Mouse (Mus musculus) T-helper 2 cell (primary cell): ENCODE measurements around the gene Peli3.
"Not testable (repeated sequence)": the region's sequence is repeated elsewhere in the genome, so short reads cannot be mapped to it uniquely, and the experiment has no call there.

ENCODE experiments used
- in situ Hi-C: fragments of 300-600 bp; cut with MboI, MseI; formaldehyde crosslinking; loops from one replicate; pipeline ENCODE4 v1.15.1; 2025; ENCODE audit warnings: high pct_unique_total_duplicates

Peli3 gene

DNA sequence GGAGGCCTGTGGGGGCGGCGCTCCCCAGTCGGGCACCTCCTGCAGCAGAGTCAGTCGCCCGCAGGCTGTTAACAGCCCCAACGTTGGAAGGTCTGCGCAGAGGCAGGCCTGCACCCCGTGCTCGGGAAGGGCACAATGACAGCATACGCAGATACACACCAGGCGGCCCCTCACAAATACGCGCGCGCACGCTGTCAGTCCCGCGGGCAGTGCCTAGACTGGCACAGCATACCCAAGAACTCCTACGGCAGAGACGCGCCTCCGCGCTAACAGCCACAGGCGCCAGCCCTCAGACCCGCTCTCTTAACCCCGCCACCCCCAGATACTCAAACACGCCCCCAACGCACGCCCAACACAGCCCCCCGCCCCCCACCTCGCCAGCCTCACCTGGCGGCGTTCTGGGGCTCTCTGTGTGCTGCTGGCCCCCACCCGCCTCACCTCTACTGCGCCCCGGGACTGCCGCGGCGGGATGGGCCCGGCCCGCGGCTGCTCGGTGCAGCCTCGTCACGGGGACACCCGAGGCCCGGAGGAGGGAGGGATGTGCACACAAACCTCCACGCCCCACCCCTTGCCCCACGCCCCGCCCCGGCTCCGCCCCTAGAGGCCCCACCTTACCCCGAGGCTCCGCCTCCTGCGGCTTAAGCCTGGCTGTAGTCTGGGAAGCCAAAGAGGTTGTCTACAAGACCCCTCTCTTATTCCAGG is at the start of gene Peli3:
Gene Peli3 (minus strand): TSS at position 577 of the 702 bp plus-strand sequence.
- in situ Hi-C loops, result loop anchor here (5.0 kb wide), 1 partner anchor 35 kb away; the partner anchor contains the start of gene Bbs1

DNA sequence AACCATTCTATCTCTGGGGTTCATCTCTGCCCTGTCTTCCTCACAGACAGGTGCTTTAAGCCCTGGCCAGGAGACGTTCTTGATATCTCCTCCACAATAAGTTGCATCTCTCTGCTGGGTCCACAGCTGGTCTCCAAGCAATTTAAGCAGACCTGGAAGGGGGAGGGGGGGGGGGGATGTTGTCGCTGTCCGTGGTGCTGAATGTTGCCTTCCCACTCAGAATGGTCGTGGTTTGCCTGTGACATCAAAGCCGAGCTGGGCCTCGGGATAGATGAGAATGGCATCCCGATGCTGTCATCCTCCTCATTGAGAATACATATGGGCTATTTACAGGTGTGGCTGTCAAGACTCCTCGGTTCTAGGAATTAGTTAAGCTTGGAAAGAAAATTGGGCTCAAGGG is 49.4 kb upstream of the Peli3 start:
- in situ Hi-C loops, result no loop called here

DNA sequence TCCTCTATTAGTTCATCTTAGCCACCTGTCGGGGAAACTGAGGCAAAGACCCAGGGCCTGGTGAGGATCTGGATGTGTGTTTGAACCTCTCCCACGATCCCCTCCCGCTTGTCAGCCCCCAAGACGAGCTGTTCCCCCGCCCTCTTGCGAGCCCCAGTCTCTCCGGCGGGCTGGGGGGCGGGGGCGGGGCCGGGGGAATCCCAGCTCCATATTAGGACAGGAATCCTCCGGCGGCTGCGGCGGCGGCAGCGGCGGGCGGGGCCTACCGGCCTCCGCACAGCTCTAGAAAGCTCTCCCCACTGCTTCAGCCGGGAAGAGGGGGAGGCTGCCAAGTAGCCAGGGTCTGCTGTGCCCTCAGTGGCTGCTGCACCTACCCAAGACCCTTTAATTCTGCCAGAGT is 47.8 kb upstream of the Peli3 start:
- in situ Hi-C loops, result no loop called here

DNA sequence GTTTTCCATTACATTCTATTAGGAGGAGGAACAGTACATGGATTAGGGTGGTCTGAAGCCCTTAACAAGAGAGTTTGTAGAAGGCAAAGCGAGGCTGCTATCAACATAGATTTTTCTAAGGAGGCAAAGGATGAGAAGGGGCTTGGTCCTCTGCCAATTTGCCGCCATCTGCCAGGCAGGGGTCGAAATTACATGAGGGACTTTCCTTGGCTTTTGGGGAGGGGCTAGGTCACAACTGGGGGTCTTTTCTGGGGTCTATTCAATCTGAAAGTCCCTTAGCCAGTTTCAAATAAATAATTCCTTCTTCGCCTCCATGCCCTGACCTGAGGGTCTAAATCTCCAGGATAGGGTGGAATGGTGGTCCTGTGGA is 47.3 kb upstream of the Peli3 start, which contains the start of gene Npas4:
Gene Npas4 (minus strand): TSS at position 61 of the 370 bp plus-strand sequence.
- in situ Hi-C loops, result no loop called here

DNA sequence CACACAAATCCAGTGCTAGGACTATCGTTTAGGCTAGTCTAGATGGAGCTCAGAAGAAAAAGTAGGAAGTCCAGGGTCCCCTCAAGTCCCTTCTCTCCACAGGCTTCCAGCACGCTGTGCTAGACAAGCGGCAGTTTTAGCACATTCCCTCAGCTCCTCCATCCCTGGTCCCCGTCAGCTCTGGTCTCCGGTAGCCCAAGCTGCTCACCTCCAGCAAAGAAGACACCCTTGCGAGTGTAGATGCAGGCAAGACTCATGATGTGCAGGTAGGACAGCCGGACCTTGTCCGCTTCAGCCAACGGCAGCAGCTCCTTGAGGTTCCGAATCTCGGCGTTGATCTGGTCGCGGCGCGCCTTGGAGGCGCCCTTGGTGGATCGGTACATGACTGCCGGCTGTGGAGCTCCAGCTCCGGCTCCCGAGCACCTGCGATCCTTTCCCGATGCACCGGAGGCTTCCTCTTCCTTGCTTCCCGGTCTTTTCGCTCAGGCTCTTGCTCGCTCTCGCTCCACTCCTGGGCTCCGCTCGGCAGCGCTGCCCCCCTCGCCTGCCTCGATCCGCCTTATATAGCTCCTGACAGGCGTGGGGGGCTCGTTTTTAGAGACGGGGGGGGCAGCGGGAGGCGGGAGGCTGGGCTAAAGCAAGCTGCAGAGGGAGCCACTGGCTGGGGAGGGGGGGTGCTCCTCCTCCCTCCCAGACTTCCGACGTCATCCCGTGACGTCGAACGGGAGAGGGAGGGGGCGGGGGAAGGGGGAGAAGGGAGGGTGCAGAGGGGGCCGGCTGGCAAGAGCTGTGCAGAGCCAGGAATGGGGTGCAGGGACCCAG is 46.7 kb upstream of the Peli3 start:
- in situ Hi-C loops, result no loop called here

DNA sequence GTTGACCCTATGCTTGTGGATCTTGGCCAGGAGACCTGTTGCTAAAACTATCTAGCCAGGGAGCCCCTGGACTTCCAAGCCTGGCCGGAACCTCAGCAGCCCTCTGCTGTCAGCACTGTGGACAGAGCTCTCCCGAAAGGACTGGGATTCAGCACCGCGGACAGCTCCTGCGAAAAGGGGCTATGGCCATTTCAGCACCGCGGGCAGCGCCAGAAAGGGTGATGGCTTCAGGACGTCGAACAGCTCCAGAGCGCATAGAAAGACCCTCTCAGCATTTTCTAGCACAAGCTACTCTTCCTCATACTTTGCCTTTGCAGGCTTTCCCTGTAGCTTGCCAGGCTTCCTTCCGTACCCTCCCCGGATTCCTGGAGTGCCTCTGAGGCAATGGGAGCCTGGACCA is 46.1 kb upstream of the Peli3 start:
- in situ Hi-C loops, result no loop called here

DNA sequence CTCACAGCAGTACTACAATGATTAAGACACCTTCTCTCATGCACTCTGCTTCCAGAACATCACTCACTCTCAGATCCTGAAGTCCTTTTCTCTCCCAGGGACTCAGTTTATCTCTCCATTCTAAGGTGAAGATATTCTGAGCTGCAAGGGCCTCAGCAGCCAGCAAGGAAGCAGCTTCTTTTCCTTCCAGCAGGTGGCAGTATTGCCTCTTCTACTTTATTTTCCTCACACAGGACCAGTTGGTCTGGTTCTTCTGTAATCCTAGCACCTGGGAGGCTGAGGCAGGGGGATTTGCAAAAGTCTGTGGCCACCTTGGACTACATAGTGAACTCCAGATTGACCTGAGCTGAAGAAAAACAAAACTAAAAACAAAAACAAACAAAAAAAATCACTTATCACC is 38.8 kb upstream of the Peli3 start:
- in situ Hi-C loops, result no loop called here

DNA sequence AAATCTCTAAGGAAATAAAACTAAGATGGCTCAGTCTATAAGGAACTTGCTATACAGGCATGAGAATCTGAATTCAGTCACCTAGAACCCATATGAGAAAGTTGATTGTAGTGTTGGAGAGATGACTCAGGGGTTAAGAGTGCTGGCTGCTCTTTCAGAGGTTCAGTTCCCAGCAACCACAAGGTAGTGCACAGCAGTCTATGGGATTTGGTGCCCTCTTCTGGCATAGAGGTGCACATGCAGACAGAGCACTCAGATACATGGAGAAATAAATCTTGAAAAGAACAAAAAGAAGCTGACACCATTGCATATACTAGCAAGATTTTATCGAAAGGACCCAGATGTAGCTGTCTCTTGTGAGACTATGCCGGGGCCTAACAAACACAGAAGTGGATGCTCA is 25.3 kb upstream of the Peli3 start:
- in situ Hi-C loops, result loop anchor here (5.0 kb wide), 1 partner anchor 321 kb away; no protein-coding TSS in a partner anchor

DNA sequence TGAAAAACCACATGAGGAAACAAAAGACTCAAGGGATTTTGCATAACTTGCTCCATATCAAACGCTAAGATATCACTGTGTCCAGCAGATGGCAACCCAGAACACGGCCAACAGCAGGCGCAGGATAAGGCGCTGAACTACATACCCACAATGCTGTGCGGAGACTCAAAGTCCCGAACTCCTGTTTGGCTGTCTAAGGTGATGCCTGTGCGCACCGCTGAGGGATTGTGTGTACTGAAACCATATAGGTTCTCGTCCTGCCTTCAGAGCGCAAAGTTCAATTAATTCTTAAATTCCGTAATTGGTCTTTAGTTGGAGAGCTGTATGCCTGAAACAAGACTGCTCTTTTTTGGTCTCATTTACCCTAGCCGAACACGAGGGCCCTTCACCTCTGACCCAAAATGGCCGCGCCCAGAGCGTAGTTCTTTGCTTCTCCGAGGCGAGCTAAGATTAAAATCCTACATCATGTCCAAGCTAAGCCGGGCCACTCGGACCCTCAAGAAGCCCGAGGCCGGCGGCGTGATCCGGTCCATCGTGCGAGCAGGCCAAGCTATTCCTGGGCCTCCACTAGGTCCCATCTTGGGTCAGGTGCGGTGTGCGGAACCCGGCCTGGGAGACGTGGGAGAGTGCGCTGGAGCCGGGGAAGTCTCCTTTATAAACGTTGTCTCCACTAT is 19.1 kb upstream of the Peli3 start, which contains the start of gene Mrpl11:
Gene Mrpl11 (plus strand): TSS at position 220 of the 674 bp plus-strand sequence.
- in situ Hi-C loops, result no loop called here

DNA sequence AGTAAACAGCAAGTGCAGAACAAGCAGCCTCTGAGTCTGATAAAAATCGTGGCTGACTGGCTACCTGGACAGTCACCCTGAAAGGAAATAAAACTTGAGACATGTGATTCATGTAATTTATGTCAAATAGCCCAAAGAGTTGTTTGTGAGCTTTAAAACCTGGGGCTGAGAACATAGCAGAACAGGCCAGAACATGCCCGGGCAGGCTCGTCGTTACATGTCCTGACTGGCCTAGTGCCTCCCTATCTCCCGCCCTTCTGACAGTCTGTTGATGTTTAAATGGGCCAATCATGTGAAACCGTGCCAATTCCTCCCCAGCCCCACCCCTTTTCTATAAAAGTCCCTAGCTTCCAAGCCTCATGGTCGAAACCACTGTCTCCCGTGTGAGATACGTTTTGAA is 5.7 kb upstream of the Peli3 start:
- in situ Hi-C loops, result not testable (repeated sequence)

DNA sequence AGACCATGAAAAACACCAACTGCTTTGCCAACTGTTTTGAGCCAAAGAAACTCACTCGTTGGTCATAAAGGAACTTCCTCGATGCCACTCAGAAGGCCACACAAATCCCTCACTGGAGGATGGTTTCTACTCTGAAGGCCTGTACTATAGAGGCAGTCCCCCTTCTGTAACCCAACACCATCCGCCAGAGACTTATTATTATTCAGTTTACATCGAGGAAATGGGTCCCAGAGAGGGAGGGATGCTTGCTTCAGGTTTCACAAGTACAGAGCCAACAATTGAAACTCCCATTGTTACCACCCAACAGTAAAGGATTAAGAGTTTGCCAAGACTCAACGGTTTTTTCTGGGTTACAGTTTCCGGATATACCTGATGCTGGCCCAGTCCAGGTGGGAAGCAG is 2.6 kb upstream of the Peli3 start:
- in situ Hi-C loops, result no loop called here

DNA sequence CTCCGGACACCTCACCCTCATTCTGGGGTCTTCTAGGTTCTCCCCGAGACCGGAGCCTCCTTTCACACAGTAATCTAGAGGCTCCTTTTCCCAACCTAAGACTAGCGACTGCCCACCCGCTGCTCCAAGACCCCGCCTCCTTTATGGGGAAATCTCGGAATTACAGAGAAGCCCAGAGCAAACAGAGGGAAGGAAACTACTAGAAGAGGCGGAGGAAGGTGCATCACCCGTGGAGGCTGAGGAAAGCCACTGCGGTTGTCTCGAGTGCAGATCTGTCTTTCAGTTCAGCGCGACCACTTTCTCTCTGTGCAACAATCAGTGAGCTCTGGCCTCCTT is 294 bp upstream of the Peli3 start:
- in situ Hi-C loops, result loop anchor here (5.0 kb wide), 1 partner anchor 36 kb away; the partner anchor contains the start of gene Bbs1

DNA sequence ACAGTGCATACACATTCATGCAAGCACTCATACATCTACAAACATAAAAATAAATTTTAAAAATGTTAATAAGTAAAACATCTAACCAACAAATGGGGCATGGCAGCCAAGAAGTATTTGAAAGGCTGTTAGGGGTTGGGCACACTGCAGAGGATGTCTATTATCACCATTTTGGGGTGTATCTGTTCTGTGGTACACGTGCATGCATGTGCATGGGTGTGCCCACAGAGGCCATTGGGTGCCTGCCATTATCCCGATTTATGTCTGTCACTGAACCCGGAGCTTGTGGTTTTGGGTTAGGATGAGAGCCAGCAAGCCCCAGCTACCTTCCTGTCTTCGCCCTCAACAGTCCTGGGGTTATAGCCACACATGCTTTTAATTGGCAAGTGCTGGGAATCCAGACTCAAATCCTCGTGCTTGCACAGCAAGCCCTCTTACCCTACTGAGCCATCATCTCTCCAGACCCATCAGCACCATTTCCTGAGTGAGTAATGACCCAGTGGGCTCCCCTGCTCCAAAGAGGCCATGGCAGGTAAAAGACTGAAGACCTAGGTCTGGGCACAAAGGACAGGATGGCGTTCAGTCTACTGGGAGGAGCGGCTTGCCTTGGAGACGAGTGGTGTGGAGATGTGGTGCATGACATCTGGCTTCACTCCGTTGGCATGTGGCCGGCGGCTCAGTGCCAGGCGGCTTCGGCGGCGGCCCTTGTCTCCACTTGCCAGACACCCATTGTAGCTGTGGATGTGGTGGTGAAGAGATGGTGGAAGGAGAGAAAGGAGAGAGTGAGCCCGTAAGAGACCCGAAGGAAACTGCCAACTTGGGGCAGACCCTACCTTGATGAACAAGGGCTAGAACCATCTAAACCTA is 5.2 kb downstream of the Peli3 start:
- in situ Hi-C loops, result no loop called here

DNA sequence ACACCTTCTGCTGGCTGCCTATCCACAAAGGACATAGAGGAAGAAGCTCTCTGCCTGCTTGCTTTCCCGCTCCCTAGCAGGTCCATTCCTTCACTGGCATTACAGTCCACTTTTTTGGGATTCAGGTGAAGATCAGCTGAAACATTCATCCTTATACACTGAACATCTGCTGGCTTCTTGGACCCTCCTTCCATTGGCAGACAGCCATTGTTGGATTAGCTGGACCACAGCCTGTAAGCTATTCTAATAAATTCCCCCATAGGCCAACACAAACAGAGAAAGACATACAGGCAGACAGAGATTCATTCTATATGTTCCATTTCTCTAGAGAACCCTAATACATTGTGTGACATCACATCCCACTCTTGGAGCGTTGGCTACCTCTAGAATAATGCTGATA is 6.0 kb downstream of the Peli3 start:
- in situ Hi-C loops, result no loop called here

DNA sequence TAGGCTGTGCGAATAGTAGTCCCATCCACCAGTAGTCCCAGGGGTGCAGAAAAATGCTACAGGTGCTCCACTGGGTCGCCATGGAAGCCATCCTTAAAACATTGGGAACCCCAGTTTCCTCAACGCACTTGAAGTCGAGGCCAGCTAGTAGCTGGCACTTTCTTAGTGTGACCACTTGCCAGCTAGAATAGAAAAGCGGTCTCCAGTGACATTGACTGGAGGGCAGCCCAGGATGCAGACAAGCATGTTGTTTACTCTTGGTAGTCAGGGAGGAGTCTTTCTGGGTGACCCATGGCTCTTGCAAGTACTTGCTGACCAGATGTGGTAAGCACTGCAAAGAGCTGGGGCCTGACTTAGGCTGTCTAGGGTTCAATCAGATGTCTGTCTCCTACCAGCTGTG is 14.1 kb downstream of the Peli3 start:
- in situ Hi-C loops, result loop anchor here (5.0 kb wide), 1 partner anchor 41 kb away; no protein-coding TSS in a partner anchor

DNA sequence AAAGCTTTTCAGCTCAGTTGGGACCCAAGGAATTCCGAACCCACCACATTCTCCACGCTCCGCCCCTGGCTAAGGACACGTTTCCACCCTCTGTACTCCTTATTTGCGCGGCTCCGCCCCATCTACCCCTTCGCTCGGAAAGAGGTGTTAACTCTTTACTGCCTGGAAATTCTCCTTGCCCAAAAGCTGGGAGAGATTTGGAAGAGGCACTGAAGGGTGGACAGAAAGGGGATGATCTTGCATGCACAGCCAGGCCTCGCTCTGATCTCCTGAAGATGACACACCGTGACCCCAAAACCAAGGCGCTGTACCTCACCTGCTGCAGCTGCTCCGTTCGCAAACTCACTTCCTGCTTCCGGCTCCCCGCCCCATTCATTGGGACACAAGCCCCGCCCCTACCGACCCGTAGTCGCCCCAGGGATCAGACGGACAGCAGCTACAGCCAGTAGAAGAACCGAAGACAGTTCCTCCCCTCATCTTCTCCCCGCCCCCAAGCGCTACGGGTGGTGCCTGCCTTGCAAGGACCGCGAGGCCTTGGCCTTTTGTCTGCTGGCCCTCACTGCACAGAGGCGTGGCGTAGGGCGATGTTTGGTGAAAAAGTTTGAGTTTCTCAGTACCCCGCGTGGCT is 14.9 kb downstream of the Peli3 start, which contains the start of gene Dpp3:
Gene Dpp3 (minus strand): TSS at position 384 of the 628 bp plus-strand sequence.
- in situ Hi-C loops, result loop anchor here (5.0 kb wide), 1 partner anchor 41 kb away; no protein-coding TSS in a partner anchor

DNA sequence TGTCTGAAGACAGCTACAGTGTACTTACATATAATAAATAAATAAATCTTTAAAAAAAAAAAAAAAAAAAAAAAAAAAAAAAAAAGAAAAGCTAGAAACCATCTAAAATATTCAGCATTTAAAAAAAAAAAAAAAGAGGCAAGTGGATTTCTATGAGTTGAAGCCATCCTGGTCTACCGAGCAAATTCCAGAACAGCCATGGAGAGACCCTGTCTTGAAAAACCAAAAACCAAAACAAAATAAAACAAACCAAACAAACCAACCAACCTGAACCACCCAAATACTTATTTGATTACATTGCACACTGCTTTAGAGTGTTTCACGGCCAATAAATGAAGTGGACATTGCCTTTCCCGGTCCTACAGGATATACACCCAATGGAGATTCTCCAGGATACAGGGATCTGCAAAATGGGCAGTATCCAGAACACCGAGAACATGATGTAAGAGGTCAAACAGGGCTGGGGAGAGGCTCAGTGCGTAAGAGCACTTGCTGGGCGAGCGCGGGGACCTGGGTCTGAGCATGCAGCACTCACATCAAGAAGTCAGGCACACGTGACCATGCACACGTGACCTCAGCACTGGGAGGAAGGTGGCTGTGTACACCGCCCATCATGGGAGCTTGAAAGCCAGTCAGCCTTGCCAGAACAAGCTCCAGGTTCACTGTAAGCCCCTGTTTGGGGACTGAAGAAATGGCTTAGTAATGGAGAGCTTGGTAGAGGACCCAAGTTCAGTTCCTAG is 17.6 kb downstream of the Peli3 start:
- in situ Hi-C loops, result loop anchor here (5.0 kb wide), 1 partner anchor 38 kb away; no protein-coding TSS in a partner anchor

DNA sequence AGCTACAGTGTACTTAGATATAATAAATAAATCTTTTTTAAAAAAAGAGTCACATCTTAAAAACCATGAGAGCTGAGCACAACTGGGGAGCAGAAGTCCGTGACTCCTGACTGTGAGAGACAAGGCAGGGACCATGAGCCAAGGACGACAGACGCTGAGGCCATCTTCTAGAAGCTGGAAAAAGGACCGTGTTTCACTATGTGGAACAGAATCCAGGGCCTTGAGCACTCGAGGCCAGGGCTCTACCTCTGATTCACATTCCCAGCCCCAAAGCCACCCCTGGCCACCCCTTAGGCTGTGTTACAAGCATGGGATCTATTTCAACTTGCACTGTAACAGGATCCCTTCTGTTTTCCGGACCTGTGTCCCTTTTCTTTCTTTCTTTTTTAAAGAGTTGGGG is 23.3 kb downstream of the Peli3 start:
- in situ Hi-C loops, result no loop called here

DNA sequence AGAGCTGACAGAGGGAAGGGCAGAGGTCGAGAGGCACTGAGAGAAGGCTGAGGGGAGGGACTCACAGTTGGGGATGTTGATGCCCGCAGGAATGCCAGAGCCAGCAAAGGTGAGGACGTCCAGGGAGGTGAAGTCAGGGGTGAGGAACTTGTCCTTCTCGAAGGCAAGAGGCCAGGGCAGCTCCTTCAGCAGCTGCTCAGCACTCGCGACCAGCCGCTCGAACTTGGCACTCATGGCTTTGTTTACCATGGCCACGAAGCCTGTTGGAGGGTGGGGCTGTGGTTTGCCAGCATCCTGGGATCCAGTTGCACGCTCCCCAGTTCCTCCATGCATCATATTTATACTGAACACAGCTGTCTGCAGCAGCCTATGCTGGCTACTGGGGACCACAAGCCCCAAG is 26.1 kb downstream of the Peli3 start:
- in situ Hi-C loops, result no loop called here
